Mouse (Mus musculus): ENCODE results near the gene Elf3.
"Not testable (repeated sequence)": the region's sequence is repeated elsewhere in the genome, so short reads cannot be mapped to it uniquely, and the experiment has no call there.

Elf3 gene

GRCm38 (mm10) chr1:135237131-135237851, 21.1 kb downstream of the Elf3 start:
- DNase-seq (ENCODE audit: low read depth, low spot score) = no peak

GRCm38 (mm10) chr1:135234771-135235170, 23.6 kb downstream of the Elf3 start:
- no peak for DNase-seq (ENCODE audit: low read depth, low spot score)

- no peak for DNase-seq (ENCODE audit: low read depth, low spot score)
These were observed 24.4 kb downstream of the Elf3 start for GRCm38 (mm10) chr1:135233961-135234360.

- DNase-seq (ENCODE audit: low read depth, low spot score) = not testable (repeated sequence)
These were observed 26.5 kb downstream of the Elf3 start for GRCm38 (mm10) chr1:135231878-135232277.

GRCm38 (mm10) chr1:135227339-135227950, 30.9 kb downstream of the Elf3 start:
- DNase-seq (ENCODE audit: low read depth, low spot score) = no peak

- DNase-seq (ENCODE audit: low read depth, low spot score) = no peak
These were observed 33.3 kb downstream of the Elf3 start for GRCm38 (mm10) chr1:135224981-135225604.

- DNase-seq (ENCODE audit: low read depth, low spot score) = no peak
These were observed 34.2 kb downstream of the Elf3 start for GRCm38 (mm10) chr1:135224147-135224546.

- DNase-seq (ENCODE audit: low read depth, low spot score) = no peak
These were observed 40.6 kb downstream of the Elf3 start for GRCm38 (mm10) chr1:135217607-135218233.

GRCm38 (mm10) chr1:135213772-135214640, 44.4 kb downstream of the Elf3 start:
- DNase-seq (ENCODE audit: low read depth, low spot score) = no peak

GRCm38 (mm10) chr1:135210421-135210820, 47.9 kb downstream of the Elf3 start:
- DNase-seq (ENCODE audit: low read depth, low spot score) = no peak

- DNase-seq (ENCODE audit: low read depth, low spot score) = no peak
These were observed 49.7 kb downstream of the Elf3 start for GRCm38 (mm10) chr1:135208716-135209115.

GRCm38 (mm10) chr1:135206586-135207339, 51.6 kb downstream of the Elf3 start:
- no peak for DNase-seq (ENCODE audit: low read depth, low spot score)

GRCm38 (mm10) chr1:135205257-135205656, 53.1 kb downstream of the Elf3 start:
- DNase-seq (ENCODE audit: low read depth, low spot score) = no peak

- no peak for DNase-seq (ENCODE audit: low read depth, low spot score)
These were observed 53.9 kb downstream of the Elf3 start for GRCm38 (mm10) chr1:135204196-135205126.

Data from 3T3-L1 (cell line).